Mouse (Mus musculus) lung, postnatal 14 days (tissue): ENCODE data around the gene Tbl1xr1.
A peak's percentile ranks its signal among the peaks of the same experiment; 100 is the strongest.

Experiments
- DNase-seq: peaks from one replicate; pipeline ENCODE4 v3.0.0; 2021

Gene Tbl1xr1

GRCm38 (mm10) chr3:22223023-22223422 lies 146.6 kb downstream of the Tbl1xr1 start:
- no peak for DNase-seq

- no peak for DNase-seq
Measured at GRCm38 (mm10) chr3:22228052-22228451, 151.6 kb downstream of the Tbl1xr1 start.

- no peak for DNase-seq
Measured at GRCm38 (mm10) chr3:22230635-22231034, 154.2 kb downstream of the Tbl1xr1 start.

GRCm38 (mm10) chr3:22238106-22238900 lies 161.9 kb downstream of the Tbl1xr1 start:
- peak; percentile 15 for DNase-seq
